Mouse (Mus musculus): ENCODE measurements around the gene Kif3c.

The Kif3c gene

GRCm38 (mm10) chr12:3368771-3369170 lies 3.8 kb downstream of the Kif3c start:
- peak; percentile 42 for DNase-seq (ENCODE audit: low read depth, low spot score)

GRCm38 (mm10) chr12:3370979-3371925 lies 6.3 kb downstream of the Kif3c start:
- DNase-seq (ENCODE audit: low read depth, low spot score): peak; percentile 76

GRCm38 (mm10) chr12:3371991-3372390 lies 7.1 kb downstream of the Kif3c start:
- no peak for DNase-seq (ENCODE audit: low read depth, low spot score)

GRCm38 (mm10) chr12:3373566-3373965 lies 8.6 kb downstream of the Kif3c start:
- no peak for DNase-seq (ENCODE audit: low read depth, low spot score)

GRCm38 (mm10) chr12:3374552-3374951 lies 9.6 kb downstream of the Kif3c start:
- DNase-seq (ENCODE audit: low read depth, low spot score): no peak

GRCm38 (mm10) chr12:3377190-3377589 lies 12.3 kb downstream of the Kif3c start:
- peak; percentile 53 for DNase-seq (ENCODE audit: low read depth, low spot score)

- no peak for DNase-seq (ENCODE audit: low read depth, low spot score)
Measured at GRCm38 (mm10) chr12:3377755-3378154, 12.8 kb downstream of the Kif3c start.

- DNase-seq (ENCODE audit: low read depth, low spot score): no peak
Measured at GRCm38 (mm10) chr12:3384860-3385259, 19.9 kb downstream of the Kif3c start.

GRCm38 (mm10) chr12:3385271-3385670 lies 20.3 kb downstream of the Kif3c start:
- no peak for DNase-seq (ENCODE audit: low read depth, low spot score)

GRCm38 (mm10) chr12:3385940-3386339 lies 21.0 kb downstream of the Kif3c start:
- DNase-seq (ENCODE audit: low read depth, low spot score): no peak

- no peak for DNase-seq (ENCODE audit: low read depth, low spot score)
Measured at GRCm38 (mm10) chr12:3387891-3388290, 23.0 kb downstream of the Kif3c start.

- peak; percentile 78 for DNase-seq (ENCODE audit: low read depth, low spot score)
Measured at GRCm38 (mm10) chr12:3389394-3389793, 24.5 kb downstream of the Kif3c start.

- DNase-seq (ENCODE audit: low read depth, low spot score): no peak
Measured at GRCm38 (mm10) chr12:3390071-3390470, 25.1 kb downstream of the Kif3c start.

- DNase-seq (ENCODE audit: low read depth, low spot score): peak; percentile 88
Measured at GRCm38 (mm10) chr12:3390577-3391262, 25.8 kb downstream of the Kif3c start.

- no peak for DNase-seq (ENCODE audit: low read depth, low spot score)
Measured at GRCm38 (mm10) chr12:3391276-3391675, 26.3 kb downstream of the Kif3c start.

- no peak for DNase-seq (ENCODE audit: low read depth, low spot score)
Measured at GRCm38 (mm10) chr12:3393140-3393539, 28.2 kb downstream of the Kif3c start.

- no peak for DNase-seq (ENCODE audit: low read depth, low spot score)
Measured at GRCm38 (mm10) chr12:3396931-3397330, 32.0 kb downstream of the Kif3c start.

- DNase-seq (ENCODE audit: low read depth, low spot score): peak; percentile 22
Measured at GRCm38 (mm10) chr12:3405662-3406061, 40.7 kb downstream of the Kif3c start.

GRCm38 (mm10) chr12:3406585-3406984 lies 41.7 kb downstream of the Kif3c start:
- no peak for DNase-seq (ENCODE audit: low read depth, low spot score)

- DNase-seq (ENCODE audit: low read depth, low spot score): no peak
Measured at GRCm38 (mm10) chr12:3414956-3415355, 50.0 kb downstream of the Kif3c start.

GRCm38 (mm10) chr12:3418761-3419160 lies 53.8 kb downstream of the Kif3c start:
- no peak for DNase-seq (ENCODE audit: low read depth, low spot score)

- DNase-seq (ENCODE audit: low read depth, low spot score): no peak
Measured at GRCm38 (mm10) chr12:3420519-3420918, 55.6 kb downstream of the Kif3c start.

GRCm38 (mm10) chr12:3422786-3423185 lies 57.9 kb downstream of the Kif3c start:
- peak; percentile 84 for DNase-seq (ENCODE audit: low read depth, low spot score)
